Mouse (Mus musculus): ENCODE results near the gene Csdc2. TPM values are rescaled to one million over a fixed set of nuclear protein-coding genes. Genes with fewer than 3 reads are reported as not detected.

Csdc2 gene
- polyA plus RNA-seq, 1 experiment from 2014 or later, result 48.0 TPM

DNA sequence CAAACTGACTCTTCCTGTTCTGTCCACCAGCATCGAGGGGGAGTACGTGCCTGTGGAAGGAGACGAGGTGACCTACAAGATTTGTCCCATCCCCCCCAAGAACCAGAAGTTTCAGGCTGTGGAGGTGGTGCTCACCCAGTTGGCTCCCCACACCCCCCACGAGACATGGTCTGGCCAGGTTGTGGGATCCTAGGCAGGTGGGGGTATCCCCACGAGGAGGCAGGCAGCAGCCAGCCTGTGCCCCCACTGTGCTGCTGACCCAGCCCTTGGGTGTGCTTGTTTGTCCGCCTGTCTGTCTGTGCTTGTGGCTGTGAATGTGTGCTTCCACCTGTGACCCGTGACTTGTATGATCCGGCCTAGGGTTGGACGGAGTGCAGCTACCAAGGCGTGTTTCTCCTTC is 12.5 kb downstream of the Csdc2 start:
- ATAC-seq (ENCODE audit: low FRiP score), result no peak
- Histone ChIP-seq H3K9ac (no peak overlapping the region), H3K9me3 (replicated peaks) (no peaks in the 10 kb centered on the region), H3K4me3 (no peak overlapping the region), H3K36me3 (peaks cover 33% of the 10 kb centered on the region), H3K27me3 (no peaks in the 10 kb centered on the region), H3K27ac (0 out of 2 replicates have a peak overlapping the region, but pooled peaks have one; percentile 7), H3K4me1 (no peaks in the 10 kb centered on the region), H3K4me2 (replicated peaks) (no peak overlapping the region)
- 88% methylated on average over 10 of the region's 10 CpGs for WGBS

DNA sequence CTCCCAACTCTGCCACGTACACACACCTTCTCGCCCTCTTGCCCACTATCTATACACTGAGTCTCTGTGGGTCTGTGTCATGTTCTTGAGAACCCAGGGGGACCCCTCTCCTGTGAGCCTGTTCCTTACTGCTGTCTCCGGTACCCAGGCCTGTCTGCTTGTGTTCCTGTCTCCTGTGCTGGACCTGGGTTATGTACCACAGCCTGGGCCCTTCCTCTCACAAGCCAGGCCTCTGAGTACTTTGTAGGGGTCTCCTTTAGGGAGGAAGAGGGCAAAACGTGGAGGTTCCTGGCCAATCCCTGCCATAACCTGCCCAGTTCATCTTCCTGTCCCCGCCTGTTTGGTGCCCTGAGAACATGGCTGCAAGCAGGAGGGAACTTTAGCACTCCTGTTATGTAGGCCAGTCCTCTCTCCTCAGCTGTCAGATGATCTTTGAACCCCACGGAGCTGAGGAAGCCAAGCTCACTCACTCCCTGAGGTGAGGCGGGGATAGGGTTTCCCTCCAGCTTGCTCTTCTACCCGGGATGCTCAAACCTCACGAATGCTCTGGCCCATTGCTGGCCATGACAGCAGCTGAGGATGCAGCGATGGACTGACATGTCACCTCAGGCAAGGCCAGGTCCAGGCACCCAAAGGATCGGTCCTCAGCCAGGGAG is 13.0 kb downstream of the Csdc2 start:
- Histone ChIP-seq H3K4me3 (no peak overlapping the region), H3K27me3 (no peaks in the 10 kb centered on the region), H3K9ac (no peak overlapping the region), H3K27ac (0 out of 2 replicates have a peak overlapping the region, but pooled peaks have one; percentile 7), H3K36me3 (peaks cover 38% of the 10 kb centered on the region), H3K9me3 (replicated peaks) (no peaks in the 10 kb centered on the region), H3K4me1 (no peaks in the 10 kb centered on the region), H3K4me2 (replicated peaks) (no peak overlapping the region)
- 65% methylated on average over 11 of the region's 11 CpGs for WGBS
- no peak for ATAC-seq (ENCODE audit: low FRiP score)

DNA sequence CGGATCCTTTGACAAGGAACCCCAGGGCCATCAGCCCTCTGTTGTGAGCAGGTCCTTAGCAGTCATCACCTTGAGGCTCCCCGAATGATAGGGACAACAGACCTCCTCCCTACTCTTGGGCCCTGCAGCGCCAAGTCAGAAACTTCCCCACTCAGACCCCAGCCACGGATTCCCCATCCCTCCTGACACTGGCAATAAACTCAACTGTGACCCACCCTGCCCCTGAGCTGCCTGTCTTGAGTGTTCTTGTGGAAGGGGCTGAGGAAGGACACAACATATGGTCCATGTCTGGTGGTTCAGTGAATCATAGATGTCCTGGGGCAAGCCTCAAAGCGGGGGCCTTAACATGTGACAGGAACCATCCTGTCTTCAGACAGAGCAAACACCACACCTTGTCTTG is 14.2 kb downstream of the Csdc2 start:
- H3K4me1 ChIP-seq, result no peaks in the 10 kb centered on the region
- H3K36me3 ChIP-seq, result peaks cover 45% of the 10 kb centered on the region
- H3K4me3 ChIP-seq, result no peak overlapping the region
- no peak overlapping the region for H3K9ac ChIP-seq
- no peak overlapping the region for H3K4me2 ChIP-seq (replicated peaks)
- no peak overlapping the region for H3K27ac ChIP-seq
- no peak for ATAC-seq (ENCODE audit: low FRiP score)
- no peaks in the 10 kb centered on the region for H3K27me3 ChIP-seq
- 87% methylated on average over 5 of the region's 5 CpGs for WGBS
- H3K9me3 ChIP-seq (replicated peaks), result no peaks in the 10 kb centered on the region

DNA sequence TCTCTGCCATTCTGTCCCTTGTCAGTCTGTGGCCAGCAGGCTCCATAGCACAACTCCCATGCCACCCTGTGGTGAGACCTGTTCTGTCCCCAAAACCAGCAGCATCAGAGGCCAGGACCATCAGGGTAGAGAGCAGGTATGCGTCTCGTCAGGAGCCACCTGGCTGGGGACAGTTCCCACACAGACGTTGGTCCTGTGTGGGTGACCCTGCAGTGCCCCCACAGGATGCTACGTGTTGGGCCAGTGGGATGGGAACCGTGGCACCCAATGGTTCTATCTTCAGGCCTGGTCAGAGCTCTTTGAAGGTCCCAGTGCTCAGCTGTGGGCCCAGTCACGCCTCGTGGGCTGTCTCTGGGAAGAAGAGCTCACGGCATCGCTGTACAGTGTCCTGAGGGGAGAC is 14.6 kb downstream of the Csdc2 start:
- Histone ChIP-seq H3K4me2 (replicated peaks) (no peak overlapping the region), H3K36me3 (peaks cover 45% of the 10 kb centered on the region), H3K9me3 (replicated peaks) (no peaks in the 10 kb centered on the region), H3K4me3 (no peak overlapping the region), H3K27ac (no peak overlapping the region), H3K4me1 (no peaks in the 10 kb centered on the region), H3K9ac (no peak overlapping the region), H3K27me3 (no peaks in the 10 kb centered on the region)
- WGBS, result 89% methylated on average over 9 of the region's 9 CpGs
- no peak for ATAC-seq (ENCODE audit: low FRiP score)

DNA sequence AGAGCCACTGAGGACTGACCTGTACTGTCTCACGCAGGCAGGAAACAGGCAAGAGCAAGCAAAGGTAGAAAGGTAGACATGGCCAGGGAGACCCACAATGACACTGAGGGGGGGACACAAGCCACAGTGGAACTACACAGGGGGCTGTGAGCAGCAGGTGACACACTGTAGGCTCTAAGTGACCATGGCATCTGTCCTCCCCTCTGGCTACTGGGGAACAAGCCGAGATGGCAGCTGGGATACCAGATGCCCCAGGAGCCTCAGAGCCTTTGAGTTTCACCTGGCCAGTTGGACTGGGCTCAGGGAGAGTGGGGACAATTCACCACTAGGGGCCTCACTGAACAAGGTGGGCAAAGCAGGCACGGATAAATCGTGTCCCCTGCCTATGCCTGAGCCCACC is 15.8 kb downstream of the Csdc2 start:
- Histone ChIP-seq H3K27ac (no peak overlapping the region), H3K27me3 (no peaks in the 10 kb centered on the region), H3K4me3 (no peak overlapping the region), H3K9ac (no peak overlapping the region), H3K36me3 (peaks cover 36% of the 10 kb centered on the region), H3K9me3 (replicated peaks) (no peaks in the 10 kb centered on the region), H3K4me2 (replicated peaks) (no peak overlapping the region), H3K4me1 (no peaks in the 10 kb centered on the region)
- 82% methylated on average over 4 of the region's 4 CpGs for WGBS
- no peak for ATAC-seq (ENCODE audit: low FRiP score)

DNA sequence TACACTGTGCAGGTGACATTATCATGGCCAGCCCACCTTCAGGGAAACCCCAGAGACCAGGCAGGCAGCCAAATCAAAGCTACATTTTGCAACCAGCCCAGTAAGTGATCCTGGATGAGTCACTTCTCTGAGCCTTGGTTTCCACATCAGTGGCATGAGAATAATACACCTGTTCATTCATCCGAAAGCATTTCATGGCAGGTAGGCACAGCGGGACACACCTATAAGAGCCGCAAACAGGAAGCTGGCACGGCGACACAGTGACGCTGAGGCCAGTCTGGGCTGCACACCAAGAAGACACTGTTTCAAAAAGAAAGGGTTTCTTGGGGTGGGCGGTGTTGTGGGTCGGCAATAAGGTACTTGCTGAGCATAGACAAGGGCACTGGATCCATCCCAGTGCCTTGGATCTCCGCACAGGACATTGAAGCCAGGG is 17.6 kb downstream of the Csdc2 start:
- WGBS, result 94% methylated on average over 9 of the region's 9 CpGs

DNA sequence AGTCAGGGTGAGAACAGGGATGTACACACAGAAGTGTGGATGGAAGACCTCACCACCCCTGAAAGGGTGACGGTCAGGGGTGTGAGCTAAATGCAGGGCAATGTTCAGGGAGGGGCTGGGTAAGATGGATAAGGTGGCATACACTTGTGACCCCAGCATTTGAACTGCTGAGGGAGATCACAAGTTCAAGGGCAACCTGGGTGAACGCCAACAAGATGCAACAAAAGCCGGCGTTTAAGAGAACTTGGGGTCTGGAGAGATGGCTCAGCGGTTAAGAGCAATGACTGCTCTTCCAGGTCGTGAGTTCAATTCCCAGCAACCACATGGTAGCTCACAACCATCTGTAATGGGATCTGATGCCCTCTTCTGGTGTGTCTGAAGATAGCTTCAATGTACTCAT is 18.2 kb downstream of the Csdc2 start:
- Histone ChIP-seq H3K4me1 (no peaks in the 10 kb centered on the region), H3K27me3 (no peaks in the 10 kb centered on the region), H3K9me3 (replicated peaks) (no peaks in the 10 kb centered on the region), H3K27ac (no peak overlapping the region), H3K36me3 (peaks cover 29% of the 10 kb centered on the region), H3K4me2 (replicated peaks) (no peak overlapping the region), H3K4me3 (no peak overlapping the region), H3K9ac (no peak overlapping the region)
- 98% methylated on average over 6 of the region's 6 CpGs for WGBS
- no peak for ATAC-seq (ENCODE audit: low FRiP score)

More for the DNA sequence above, 17.6 kb downstream of the Csdc2 start:
- no peak overlapping the region for H3K4me2 ChIP-seq (replicated peaks)
- H3K36me3 ChIP-seq, result peaks cover 29% of the 10 kb centered on the region
- no peak overlapping the region for H3K27ac ChIP-seq
- H3K27me3 ChIP-seq, result no peaks in the 10 kb centered on the region
- H3K4me1 ChIP-seq, result no peaks in the 10 kb centered on the region
- no peak overlapping the region for H3K4me3 ChIP-seq
- H3K9me3 ChIP-seq (replicated peaks), result no peaks in the 10 kb centered on the region
- H3K9ac ChIP-seq, result no peak overlapping the region
- ATAC-seq (ENCODE audit: low FRiP score), result no peak

DNA sequence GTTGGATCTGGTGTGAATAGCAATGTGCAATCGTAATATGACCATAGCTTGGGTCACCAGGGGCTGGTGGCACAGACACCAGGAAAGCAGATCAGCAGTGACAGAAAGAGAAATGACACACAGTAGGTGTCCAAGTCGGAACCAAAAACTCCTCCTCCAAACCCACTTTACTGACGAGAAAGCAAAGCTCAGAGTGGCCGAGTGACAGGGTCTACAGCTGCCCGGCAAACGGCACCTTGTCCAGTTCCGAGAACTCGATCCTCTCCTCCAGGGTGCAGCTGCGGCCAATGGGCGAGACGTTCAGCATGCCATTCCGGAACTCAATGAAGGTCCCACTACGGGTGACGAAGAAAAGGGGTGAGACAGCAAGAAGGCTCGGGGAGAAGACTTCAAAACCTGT is 18.9 kb downstream of the Csdc2 start:
- H3K9ac ChIP-seq, result no peak overlapping the region
- H3K9me3 ChIP-seq (replicated peaks), result no peaks in the 10 kb centered on the region
- WGBS, result 92% methylated on average over 15 of the region's 15 CpGs
- ATAC-seq (ENCODE audit: low FRiP score), result no peak
- no peaks in the 10 kb centered on the region for H3K27me3 ChIP-seq
- H3K36me3 ChIP-seq, result peaks cover 29% of the 10 kb centered on the region
- no peaks in the 10 kb centered on the region for H3K4me1 ChIP-seq
- no peak overlapping the region for H3K4me3 ChIP-seq
- no peak overlapping the region for H3K4me2 ChIP-seq (replicated peaks)
- H3K27ac ChIP-seq, result no peak overlapping the region

DNA sequence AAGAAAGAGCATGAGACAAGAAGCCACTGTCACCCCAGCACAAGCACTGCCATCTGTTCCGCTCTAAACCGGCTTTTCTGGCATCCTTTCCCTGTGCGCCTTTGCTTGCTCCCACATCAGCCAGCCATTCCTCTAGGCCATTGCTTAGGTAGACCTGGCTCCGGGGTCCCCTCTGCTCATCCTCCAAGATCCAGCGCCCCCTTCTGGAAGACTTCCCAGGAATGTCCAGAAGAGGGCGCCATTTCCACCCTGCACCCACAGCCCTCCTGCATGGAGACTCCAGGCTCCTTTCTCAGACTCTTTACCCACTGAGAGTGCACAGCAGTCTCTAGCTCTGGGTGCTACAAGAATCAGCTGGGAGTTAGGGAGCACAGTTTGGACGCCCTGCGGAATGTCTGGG is 19.9 kb downstream of the Csdc2 start:
- ATAC-seq (ENCODE audit: low FRiP score), result no peak
- no peak overlapping the region for H3K4me3 ChIP-seq
- H3K27me3 ChIP-seq, result no peaks in the 10 kb centered on the region
- H3K36me3 ChIP-seq, result peaks cover 20% of the 10 kb centered on the region
- no peak overlapping the region for H3K9ac ChIP-seq
- H3K4me1 ChIP-seq, result no peaks in the 10 kb centered on the region
- H3K4me2 ChIP-seq (replicated peaks), result no peak overlapping the region
- WGBS, result 58% methylated on average over 8 of the region's 8 CpGs
- no peaks in the 10 kb centered on the region for H3K9me3 ChIP-seq (replicated peaks)
- no peak overlapping the region for H3K27ac ChIP-seq

DNA sequence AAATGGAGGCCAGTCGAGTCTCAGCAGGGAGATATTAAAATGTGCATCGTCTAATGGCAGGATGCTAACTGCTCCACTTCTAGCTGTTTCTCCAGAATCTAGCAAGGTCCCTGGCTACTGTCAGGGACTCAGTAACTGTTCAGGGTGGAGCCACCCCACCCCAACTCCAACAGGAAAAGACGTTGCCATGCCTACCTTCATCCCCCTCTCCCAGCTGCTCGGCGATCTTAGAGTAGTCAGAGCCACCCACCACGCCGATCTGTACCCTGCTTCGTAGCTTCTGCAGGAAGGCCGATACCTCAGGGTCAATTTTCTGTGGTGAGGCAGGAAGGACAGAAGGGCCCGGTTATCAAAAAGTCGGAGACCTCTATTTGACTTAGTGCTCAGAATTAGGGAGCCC is 21.0 kb downstream of the Csdc2 start:
- Histone ChIP-seq H3K4me1 (no peaks in the 10 kb centered on the region), H3K9ac (no peak overlapping the region), H3K36me3 (peaks cover 12% of the 10 kb centered on the region), H3K27me3 (no peaks in the 10 kb centered on the region), H3K4me2 (replicated peaks) (no peak overlapping the region), H3K27ac (no peak overlapping the region), H3K9me3 (replicated peaks) (no peaks in the 10 kb centered on the region), H3K4me3 (no peak overlapping the region)
- 82% methylated on average over 11 of the region's 11 CpGs for WGBS
- no peak for ATAC-seq (ENCODE audit: low FRiP score)

DNA sequence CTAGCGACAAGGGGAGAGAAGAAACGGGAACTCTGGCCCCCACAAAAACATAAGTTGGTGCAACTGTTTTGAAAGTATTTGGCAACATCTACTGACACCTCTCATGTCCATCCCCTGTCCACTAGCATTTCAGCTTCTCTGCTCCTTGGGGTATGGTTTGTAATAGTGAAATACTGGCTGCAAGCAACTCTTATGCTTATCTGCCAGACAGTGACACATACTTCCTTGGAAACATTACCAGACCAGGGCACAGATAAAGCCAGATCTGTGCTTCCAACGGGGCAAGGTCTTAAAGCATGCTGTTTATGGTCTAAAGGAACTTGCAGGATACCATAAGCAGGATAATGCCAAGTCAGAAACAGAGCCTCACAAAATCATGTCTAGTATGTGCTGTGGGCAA is 22.3 kb downstream of the Csdc2 start:
- H3K9me3 ChIP-seq (replicated peaks), result no peaks in the 10 kb centered on the region
- no peak for ATAC-seq (ENCODE audit: low FRiP score)
- 88% methylated on average over 3 of the region's 3 CpGs for WGBS

DNA sequence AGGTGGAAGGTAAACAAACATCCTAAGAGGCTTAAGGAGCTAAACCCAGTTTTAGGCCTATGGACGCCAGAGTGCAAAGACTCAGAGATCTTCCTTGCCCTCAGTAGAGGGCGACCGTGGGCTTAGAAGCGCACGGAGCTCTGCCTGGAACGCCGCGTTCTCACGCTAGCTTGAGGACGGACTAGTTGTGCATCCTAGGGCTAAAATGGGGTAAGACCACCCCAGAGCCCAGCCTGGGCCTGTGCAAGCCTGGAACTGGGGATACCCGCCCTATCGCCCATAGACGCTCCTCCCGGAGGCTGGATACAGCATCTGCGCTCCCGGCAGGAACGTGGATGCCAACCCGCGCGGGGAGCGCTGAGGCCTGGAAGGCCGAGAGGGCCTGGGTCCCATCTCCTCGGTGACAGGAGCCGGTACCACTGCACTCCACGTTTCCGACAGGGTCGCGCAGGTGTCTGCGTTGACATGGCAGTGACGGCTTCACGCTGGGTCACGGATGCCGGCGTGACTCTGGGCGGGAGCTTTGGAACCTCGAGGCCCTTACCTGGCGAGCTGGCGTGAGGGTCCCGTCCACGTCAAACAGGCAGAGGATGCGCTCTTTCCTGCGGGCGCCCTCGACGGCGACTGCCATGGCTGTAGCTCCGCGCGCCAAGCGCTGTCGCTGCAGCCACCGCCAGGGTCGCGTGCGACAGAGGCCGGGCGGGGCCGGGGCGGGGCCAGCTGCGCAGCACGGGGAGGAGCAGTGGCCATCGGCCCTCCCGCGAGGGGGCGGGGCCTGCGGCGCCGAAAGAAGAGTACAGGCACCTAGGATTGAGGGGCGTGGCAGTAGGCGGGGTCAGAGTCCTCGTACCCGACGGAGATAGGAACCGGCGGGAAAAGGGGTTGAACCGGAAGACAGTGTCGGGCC is 23.9 kb downstream of the Csdc2 start, which contains the start of gene Pmm1:
Pmm1 (minus strand) TSS at position 760 of the 907 bp plus-strand sequence.
- no peaks in the 10 kb centered on the region for H3K9me3 ChIP-seq (replicated peaks)
- H3K9ac ChIP-seq, result peak within 1 kb of the TSS; percentile 78
- peak within 1 kb of the TSS; percentile 86 for H3K27ac ChIP-seq
- H3K4me2 ChIP-seq (replicated peaks), result peak within 1 kb of the TSS; percentile 99
- peak; percentile 98 for ATAC-seq (ENCODE audit: low FRiP score)
- peak within 1 kb of the TSS; percentile 58 for H3K4me3 ChIP-seq
- H3K36me3 ChIP-seq, result 0 out of 2 replicates have a peak, but pooled peaks cover under 1% of the 10 kb centered on the region
- WGBS, result under 1% methylated on average over 77 of the region's 77 CpGs
- H3K27me3 ChIP-seq, result no peaks in the 10 kb centered on the region
- no peaks in the 10 kb centered on the region for H3K4me1 ChIP-seq

More for the DNA sequence above, 22.3 kb downstream of the Csdc2 start:
- peak overlapping the region; percentile 19; the same call in 1 of the 2 replicates for H3K9ac ChIP-seq
- no peaks in the 10 kb centered on the region for H3K27me3 ChIP-seq
- no peak overlapping the region for H3K4me2 ChIP-seq (replicated peaks)
- no peak overlapping the region for H3K4me3 ChIP-seq
- H3K4me1 ChIP-seq, result no peaks in the 10 kb centered on the region
- peaks cover 12% of the 10 kb centered on the region for H3K36me3 ChIP-seq
- H3K27ac ChIP-seq, result no peak overlapping the region

All from hindbrain, embryonic 12.5 days (tissue).